23 mouse cellular contexts compared by ENCODE assay signal in genomic region chr1:153006761-153007160, GRCm38 (mm10). TPM values are rescaled to one million over a fixed set of nuclear protein-coding genes. Genes with fewer than 3 reads are reported as not detected.
DNase-seq lines count a peak whose midpoint lies in the region; TF ChIP-seq lines count a peak whose summit lies in the region.
"Had no signal": no experiment of that assay in that cellular context is flagged by ENCODE, and none has a peak within 500 bp of the region (broad histone marks: within the 10 kb centered on the region; RNA-seq: fewer than 3 reads in every experiment).

No protein-coding gene starts in this region.

- TF ChIP-seq POLR2A in cerebellum, adult 2 months (IDR thresholded peaks at IDR 0.05; ENCODE audit: borderline replicate concordance, insufficient read depth, low read length), result no peak

- H3K4me3 ChIP-seq in cerebellum, adult 2 months (replicated peaks; ENCODE audit: insufficient read depth, low read depth, low read length), result no peak overlapping the region
- no peak overlapping the region for H3K4me3 ChIP-seq in layer of hippocampus, adult 2 months
- H3K4me3 ChIP-seq: erythroblast, embryonic 14.5 days; hindbrain, embryonic 13.5 days; left cerebral cortex, adult 2 months; limb, embryonic 13.5 days; lung, embryonic 15.5 days; midbrain, embryonic 10.5 days; stomach, embryonic 15.5 days had no signal

- H3K4me1 ChIP-seq in cerebellum, adult 2 months (ENCODE audit: control insufficient read depth, insufficient read depth, low read length), result peaks cover 42% of the 10 kb centered on the region

- 49% methylated on average over 4 of the region's 4 CpGs for whole genome bisulfite sequencing in cerebellum, adult 2 months

- H3K27me3 ChIP-seq in cerebellum, adult 2 months (ENCODE audit: control insufficient read depth, insufficient read depth, low read length), result no peaks in the 10 kb centered on the region
- H3K27me3 ChIP-seq: hindbrain, embryonic 13.5 days; limb, embryonic 13.5 days; lung, embryonic 15.5 days; stomach, embryonic 15.5 days had no signal

- peak in 1 of 2 experiments; percentile 52 for DNase-seq in cerebellum, adult 2 months
- no peak for DNase-seq in cerebellum, postnatal 14 days
- DNase-seq in layer of hippocampus, adult 2 months (ENCODE audit: low spot score in 2 of 2), result no peak
- no peak for DNase-seq in layer of hippocampus, postnatal 36 days
- DNase-seq in gastrocnemius, postnatal 10 days, result peak; percentile 31
- no peak for DNase-seq in adrenal gland, postnatal 36 days
- no peak for DNase-seq in natural killer cell, adult 2 months (ENCODE audit: low spot score in 2 of 2)
- DNase-seq: adrenal gland, postnatal 25 days; cerebellum, adult 9-11 months; heart, adult 11 months; heart, postnatal 4 days; kidney, adult 11 months; kidney, postnatal 14 days; right cerebral cortex, postnatal 14 days; thymus, adult 18-20 months; thymus, postnatal 4 days had no signal

- H3K27ac ChIP-seq in cerebellum, adult 2 months (ENCODE audit: insufficient read depth, low read length), result peak overlapping the region; percentile 22
- peak overlapping the region; percentile 15; the same call in 1 of the 2 replicates for H3K27ac ChIP-seq in layer of hippocampus, adult 2 months
- H3K27ac ChIP-seq: left cerebral cortex, adult 2 months; limb, embryonic 13.5 days; midbrain, embryonic 10.5 days; stomach, embryonic 15.5 days had no signal

- no peak for TF ChIP-seq CTCF in cerebellum, adult 2 months (IDR thresholded peaks at IDR 0.05; ENCODE audit: borderline replicate concordance, insufficient read depth, low read depth, low read length)
- TF ChIP-seq CTCF in layer of hippocampus, adult 2 months (conservative IDR thresholded peaks at IDR 0.05), result no peak

RNA-seq across cellular contexts. Expression of gene Nmnat2, which starts 52.0 kb away (rescaled TPM):
- polyA plus RNA-seq in cerebellum, adult 2 months (2012; rRNA removed), result 120 and 131 TPM in 2 replicates
- total RNA-seq in layer of hippocampus, adult 2 months (2021), result 100 to 1,000 TPM; 133 to 141 TPM
- total RNA-seq in layer of hippocampus, postnatal 36 days (2021), result 100 to 1,000 TPM; 131 to 133 TPM
- total RNA-seq in gastrocnemius, postnatal 10 days (2021), result 1 to 10 TPM; 2.3 to 3.8 TPM
- total RNA-seq in adrenal gland, postnatal 36 days (2021), result 1 to 10 TPM in 1 of 2 experiments, under 1 TPM in 1; 0.93 to 1.2 TPM
- polyA plus RNA-seq: erythroblast, embryonic 14.5 days had no signal

Comparison
In these comparisons a context has a peak if more than half of its experiments do, and no peak if none do; other contexts are left out.
1. RNA of gene Nmnat2, which starts 52.0 kb away (total RNA-seq): 133 to 141 TPM in layer of hippocampus, adult 2 months and 131 to 133 TPM in layer of hippocampus, postnatal 36 days; 2.3 to 3.8 TPM in gastrocnemius, postnatal 10 days and 0.93 to 1.2 TPM in adrenal gland, postnatal 36 days; every median in the first group is over 10 times any median in the second.